Mouse (Mus musculus) frontal cortex, postnatal 14 days (tissue): ENCODE results near the gene Vmn1r83.

Source experiments
- DNase-seq, 2 experiments: peaks; one replicate each; pipeline ENCODE4 v3.0.0; 2022; ENCODE audit warnings: low spot score in 2 of 2

Gene Vmn1r83

DNA sequence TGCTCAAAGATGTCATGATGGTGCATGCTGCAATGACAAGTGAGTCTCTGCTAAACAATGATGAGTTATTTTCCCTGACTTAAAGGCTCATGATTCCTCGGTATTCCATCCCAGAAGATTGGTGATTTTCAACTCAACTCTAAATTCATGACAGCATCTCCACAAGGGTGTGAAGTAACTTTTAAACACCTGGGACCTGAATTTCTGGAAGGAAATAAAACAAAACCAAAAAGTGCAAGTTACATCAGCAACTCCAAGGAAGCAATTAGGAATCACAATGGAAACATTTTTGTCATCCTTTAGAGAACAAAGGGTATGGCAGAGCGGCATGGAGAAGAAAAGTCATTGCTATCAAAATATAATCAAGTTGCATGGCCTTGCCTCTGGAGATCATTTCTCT lies at the start of gene Vmn1r83:
Gene Vmn1r83, minus strand, starts transcription at position 101 of the 400 bp plus-strand sequence.
- no peak for DNase-seq

DNA sequence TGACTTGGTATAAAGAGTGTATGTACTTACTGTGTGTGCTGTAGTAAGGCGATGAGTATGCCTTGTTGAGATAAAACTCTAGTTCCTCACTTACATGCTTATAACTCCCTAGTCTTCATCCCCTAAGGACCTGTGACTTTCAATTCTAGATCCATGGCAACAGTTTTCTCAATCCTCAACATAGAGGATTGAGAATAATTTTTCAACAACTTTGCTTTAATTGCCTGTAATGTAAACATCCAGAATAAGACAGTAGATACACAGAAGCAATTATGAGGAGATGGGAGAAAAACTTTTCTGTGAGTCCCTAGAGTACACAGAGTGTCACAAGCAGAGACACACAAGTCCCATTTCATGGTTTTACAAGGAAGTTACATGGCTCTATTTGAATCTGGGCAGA lies 39.9 kb upstream of the Vmn1r83 start, which contains the start of gene Vmn1r84:
Gene Vmn1r84, minus strand, starts transcription at position 101 of the 400 bp plus-strand sequence.
- DNase-seq, result no peak

DNA sequence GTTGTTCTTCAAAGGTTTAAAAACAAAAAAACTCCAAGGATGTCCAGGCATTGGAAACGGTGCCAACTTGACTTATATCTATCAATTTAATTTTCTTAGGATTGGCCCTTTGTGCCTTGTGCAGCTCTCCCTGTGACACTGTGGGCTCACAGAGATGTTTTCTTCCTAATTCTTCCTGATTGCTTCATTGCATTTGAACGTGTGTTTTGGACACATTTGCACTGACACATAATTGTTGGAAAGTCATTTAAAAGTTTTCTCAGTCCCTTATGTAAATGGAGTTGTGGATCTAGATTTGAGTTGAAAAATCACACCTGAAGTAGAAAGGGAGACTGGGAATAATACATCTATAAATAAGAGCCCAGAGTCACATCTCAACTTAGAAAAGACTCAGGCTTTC lies 29.2 kb downstream of the Vmn1r83 start, which contains the start of gene Vmn1r82:
Gene Vmn1r82, plus strand, starts transcription at position 301 of the 400 bp plus-strand sequence.
- DNase-seq, result no peak
